Mouse (Mus musculus): Measurements from ENCODE around the gene Nop9. TPM values are rescaled to one million over a fixed set of nuclear protein-coding genes. Genes with fewer than 3 reads are reported as not detected.
A peak's percentile ranks its signal among the peaks of the same experiment; 100 is the strongest.

Nop9 gene
- total RNA-seq, 1 experiment from 2014 or later, result 20.9 TPM

DNA sequence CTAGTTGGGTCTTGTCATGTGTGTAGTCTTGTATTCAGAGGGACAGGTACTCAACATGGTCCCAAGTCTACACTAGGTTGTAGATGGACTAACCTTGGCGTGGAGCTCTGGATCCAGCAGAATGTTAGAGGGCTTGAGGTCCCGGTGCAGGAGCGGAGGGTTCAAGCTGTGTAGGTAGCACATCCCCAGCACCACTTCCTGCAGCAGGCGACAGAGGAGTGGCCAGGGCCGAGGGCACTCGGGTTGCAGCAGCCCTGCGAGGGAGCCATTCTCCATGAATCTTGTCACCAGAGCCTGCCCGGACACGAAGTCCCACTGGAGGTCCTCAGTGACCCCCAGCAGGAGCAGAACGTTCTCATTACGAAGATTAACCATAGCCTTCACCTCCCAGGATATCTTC lies 42.2 kb downstream of the Nop9 start:
- no peak for ATAC-seq (replicated peaks in 1 of 2; ENCODE audit: insufficient read depth in 1 of 2, low FRiP score in 2 of 2, low TSS enrichment in 1 of 2, low read depth in 1 of 2, poor library complexity in 2 of 2, severe bottlenecking in 2 of 2)

GRCm38 (mm10) chr14:55788256-55789050 lies 43.0 kb downstream of the Nop9 start, which contains the start of gene Ripk3:
Ripk3 (minus strand) TSS chr14:55788865.
- peak; percentile 81 to 86 for ATAC-seq (replicated peaks in 1 of 2; ENCODE audit: insufficient read depth in 1 of 2, low FRiP score in 2 of 2, low TSS enrichment in 1 of 2, low read depth in 1 of 2, poor library complexity in 2 of 2, severe bottlenecking in 2 of 2)

- no peak for ATAC-seq (replicated peaks in 1 of 2; ENCODE audit: insufficient read depth in 1 of 2, low FRiP score in 2 of 2, low TSS enrichment in 1 of 2, low read depth in 1 of 2, poor library complexity in 2 of 2, severe bottlenecking in 2 of 2)
Measured at GRCm38 (mm10) chr14:55793461-55793860, 48.0 kb downstream of the Nop9 start.

- ATAC-seq (replicated peaks in 1 of 2; ENCODE audit: insufficient read depth in 1 of 2, low FRiP score in 2 of 2, low TSS enrichment in 1 of 2, low read depth in 1 of 2, poor library complexity in 2 of 2, severe bottlenecking in 2 of 2), result no peak
Measured at GRCm38 (mm10) chr14:55793946-55794345, 48.5 kb downstream of the Nop9 start.

DNA sequence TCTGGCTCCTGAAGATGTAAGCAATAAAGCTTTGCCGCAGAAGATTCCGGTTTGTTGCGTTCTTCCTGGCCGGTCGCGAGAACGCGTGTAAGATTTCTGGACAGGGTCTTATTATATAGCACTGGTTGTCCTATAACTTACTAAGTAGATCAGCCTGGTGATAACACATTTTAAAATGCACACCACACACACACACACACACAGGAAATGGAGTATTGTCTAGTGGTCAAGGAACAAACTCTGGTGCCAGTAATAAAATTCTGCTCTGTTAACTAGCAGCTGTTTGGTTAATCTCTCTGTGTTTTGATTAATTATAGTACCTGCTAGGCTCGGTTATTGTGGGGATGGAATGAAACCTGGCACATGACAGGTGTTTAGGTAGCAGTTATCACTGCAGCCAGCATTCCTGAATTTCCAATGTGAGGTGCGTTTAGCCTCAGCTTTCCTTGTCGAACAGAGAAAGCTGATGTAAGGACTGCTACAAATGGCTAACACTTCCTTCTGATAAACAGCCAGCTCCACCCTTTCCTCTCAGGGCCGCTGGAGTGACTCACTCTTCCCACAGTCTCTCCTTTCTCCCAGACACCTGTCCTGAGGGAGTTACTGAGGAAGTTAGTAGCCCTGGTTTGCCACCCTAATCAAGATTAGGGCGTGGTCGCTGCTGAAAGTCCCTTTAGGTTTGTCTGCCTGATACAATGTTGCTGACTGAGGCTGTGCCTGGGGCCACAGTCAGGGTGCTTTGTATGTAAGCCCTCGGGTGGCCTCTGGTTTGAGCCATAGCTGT lies 50.1 kb downstream of the Nop9 start:
- no peak for ATAC-seq (replicated peaks in 1 of 2; ENCODE audit: insufficient read depth in 1 of 2, low FRiP score in 2 of 2, low TSS enrichment in 1 of 2, low read depth in 1 of 2, poor library complexity in 2 of 2, severe bottlenecking in 2 of 2)

Other genes with a start within 250 kb of the Nop9 start
- gene Cpne6, start 235.2 kb upstream of the Nop9 start, total RNA-seq (2017), result not detected in 2 replicates
- not detected in 2 replicates for gene Nrl, start 220.7 kb upstream of the Nop9 start, total RNA-seq (2017)
- 50.8 and 58.0 TPM in 2 replicates for gene Pck2, start 205.4 kb upstream of the Nop9 start, total RNA-seq (2017)
- gene Dcaf11, start 185.7 kb upstream of the Nop9 start, total RNA-seq (2017), result 47.6 and 53.3 TPM in 2 replicates
- 3.4 TPM in 1 of 2 replicates, not detected in the other for gene A730061H03Rik, start 185.3 kb upstream of the Nop9 start, total RNA-seq (2017)
- gene Fitm1, start 170.1 kb upstream of the Nop9 start, total RNA-seq (2017), result not detected in 2 replicates
- gene Psme1, start 167.6 kb upstream of the Nop9 start, total RNA-seq (2017), result 367 and 390 TPM in 2 replicates
- 8.5 and 8.9 TPM in 2 replicates for gene Emc9, start 160.4 kb upstream of the Nop9 start, total RNA-seq (2017)
- 189 and 244 TPM in 2 replicates for gene Psme2, start 154.6 kb upstream of the Nop9 start, total RNA-seq (2017)
- gene Rnf31, start 154.0 kb upstream of the Nop9 start, total RNA-seq (2017), result 11.5 and 19.8 TPM in 2 replicates
- 61.3 and 91.7 TPM in 2 replicates for gene Irf9, start 142.1 kb upstream of the Nop9 start, total RNA-seq (2017)
- 15.4 and 17.9 TPM in 2 replicates for gene Rec8, start 127.7 kb upstream of the Nop9 start, total RNA-seq (2017)
- 14.3 and 35.2 TPM in 2 replicates for gene Ipo4, start 109.7 kb upstream of the Nop9 start, total RNA-seq (2017)
- 1.8 and 8.2 TPM in 2 replicates for gene Gm49378, start 107.8 kb upstream of the Nop9 start, total RNA-seq (2017)
- 48.5 and 55.1 TPM in 2 replicates for gene Tm9sf1, start 101.9 kb upstream of the Nop9 start, total RNA-seq (2017)
- 0.40 and 0.94 TPM in 2 replicates for gene Tssk4, start 95.5 kb upstream of the Nop9 start, total RNA-seq (2017)
- gene Mdp1, start 85.2 kb upstream of the Nop9 start, total RNA-seq (2017), result 29.1 and 31.1 TPM in 2 replicates
- 30.7 and 38.3 TPM in 2 replicates for gene Gmpr2, start 73.8 kb upstream of the Nop9 start, total RNA-seq (2017)
- gene Nedd8, start 73.6 kb upstream of the Nop9 start, total RNA-seq (2017), result 209 and 317 TPM in 2 replicates
- gene Tinf2, start 63.9 kb upstream of the Nop9 start, total RNA-seq (2017), result 27.3 and 34.1 TPM in 2 replicates
- gene Tgm1, start 31.8 kb upstream of the Nop9 start, total RNA-seq (2017), result 1.3 and 5.8 TPM in 2 replicates
- 17.2 and 17.9 TPM in 2 replicates for gene Rabggta, start 23.4 kb upstream of the Nop9 start, total RNA-seq (2017)
- 25.3 TPM in 2 replicates for gene Dhrs1, start within 50 bp of the Nop9 start, total RNA-seq (2017)
- not detected in 2 replicates for gene Cideb, start 12.8 kb downstream of the Nop9 start, total RNA-seq (2017)
- gene Ltb4r2, start 15.7 kb downstream of the Nop9 start, total RNA-seq (2017), result 0.60 and 0.63 TPM in 2 replicates
- 4.0 and 11.2 TPM in 2 replicates for gene Ltb4r1, start 20.3 kb downstream of the Nop9 start, total RNA-seq (2017)
- gene Adcy4, start 38.4 kb downstream of the Nop9 start, total RNA-seq (2017), result 1.0 and 2.2 TPM in 2 replicates
- 23.8 and 47.9 TPM in 2 replicates for gene Ripk3, start 43.2 kb downstream of the Nop9 start, total RNA-seq (2017)
- gene Nfatc4, start 77.5 kb downstream of the Nop9 start, total RNA-seq (2017), result 0.31 and 0.35 TPM in 2 replicates
- 13.0 and 13.1 TPM in 2 replicates for gene Nynrin, start 108.3 kb downstream of the Nop9 start, total RNA-seq (2017)
- gene Cbln3, start 138.7 kb downstream of the Nop9 start, total RNA-seq (2017), result 0.05 TPM in 1 of 2 replicates, not detected in the other
- gene Khnyn, start 139.3 kb downstream of the Nop9 start, total RNA-seq (2017), result 40.6 and 50.5 TPM in 2 replicates
- 10.3 and 27.3 TPM in 2 replicates for gene Sdr39u1, start 154.6 kb downstream of the Nop9 start, total RNA-seq (2017)
- gene Cma1, start 199.0 kb downstream of the Nop9 start, total RNA-seq (2017), result 0.88 TPM in 1 of 2 replicates, not detected in the other
- gene Cma2, start 205.3 kb downstream of the Nop9 start, total RNA-seq (2017), result not detected in 2 replicates

Measured in hematopoietic stem cell, adult 5-6 weeks (primary cell).